Mouse (Mus musculus) megakaryocyte progenitor cell, adult 5-6 weeks (primary cell): ENCODE data around the gene Ehd1. TPM values are rescaled to one million over a fixed set of nuclear protein-coding genes. Genes with fewer than 3 reads are reported as not detected.

Source experiments
- ATAC-seq: replicated peaks from 2 replicates; pipeline ENCODE4 v1.8.0; 2016; ENCODE audit warnings: mild to moderate bottlenecking, moderate TSS enrichment, inconsistent platforms; ENCODE audit not compliant: poor library complexity
- total RNA-seq, 2 experiments: library from RNA; stranded (forward) in 1 of 2; stranded (reverse) in 1 of 2; fragments of 157-497, 149-512 nt in 1 of 2; fragments of 200-1000 nt in 1 of 2; gene quantifications; 2 replicates each; pipeline versions ENCODE4 v1.2.3 to v1.2.4; 2015 to 2017

The Ehd1 gene
- total RNA-seq, 2 experiments from 2014 or later: 11.8 to 40.9 TPM

DNA sequence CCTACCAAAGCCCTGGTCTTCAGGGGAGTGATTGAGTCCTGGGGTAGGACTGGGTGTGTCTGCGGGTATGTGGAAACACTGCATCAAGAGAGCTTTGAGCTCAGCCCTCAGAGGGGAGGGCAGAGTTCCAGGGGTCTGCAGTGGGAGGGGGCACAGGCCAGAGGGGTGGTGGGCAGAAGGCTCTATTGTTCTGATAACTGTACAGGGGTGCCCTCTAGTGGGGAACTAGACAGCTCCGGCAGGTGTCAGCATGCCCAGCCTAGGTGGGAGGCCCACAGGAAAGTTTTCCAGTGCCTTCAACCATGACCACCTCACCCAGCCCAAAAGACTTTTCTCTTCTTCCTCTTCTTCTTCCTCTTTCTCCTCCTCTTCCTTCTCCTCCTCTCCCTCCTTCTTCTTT lies 16.1 kb upstream of the Ehd1 start:
- ATAC-seq: peak; percentile 37; the same call in 1 of the 2 replicates

DNA sequence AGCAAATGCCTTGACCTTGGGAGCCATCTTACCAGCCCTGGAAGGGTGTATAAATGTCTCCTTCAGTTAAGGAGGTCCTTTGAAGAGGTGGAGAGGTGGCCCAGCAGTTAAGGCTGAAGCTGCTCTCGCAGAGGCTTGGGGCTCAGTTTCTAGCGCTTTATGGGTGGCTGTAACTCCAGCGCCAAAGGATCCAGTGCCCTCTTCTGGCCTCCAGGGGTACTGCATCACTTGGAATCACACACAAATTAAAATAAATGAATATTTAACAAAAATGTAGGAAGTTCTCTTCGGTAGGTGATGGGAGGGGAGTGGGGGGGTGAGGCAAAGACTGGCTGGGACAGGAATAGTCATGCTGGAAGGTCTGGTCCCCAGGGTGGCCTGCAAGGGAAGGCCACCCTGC lies 15.6 kb upstream of the Ehd1 start:
- ATAC-seq: no peak

DNA sequence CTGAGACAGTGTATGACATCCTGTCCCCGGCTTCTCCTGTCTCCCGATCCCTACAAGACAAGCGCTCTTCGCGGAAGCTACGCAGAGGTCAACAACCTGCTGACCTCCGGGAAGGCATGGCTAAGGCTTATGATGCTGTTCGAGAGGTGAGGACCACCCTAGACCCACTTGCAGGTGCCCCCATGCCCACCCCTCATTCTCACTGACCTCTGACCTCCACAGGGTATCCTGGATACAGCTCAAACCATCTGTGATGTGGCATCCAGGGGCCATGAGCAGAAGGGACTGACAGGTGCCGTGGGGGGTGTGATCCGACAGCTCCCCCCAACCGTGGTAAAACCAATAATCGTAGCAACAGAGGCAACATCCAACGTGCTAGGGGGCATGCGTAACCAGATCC lies 15.1 kb upstream of the Ehd1 start:
- ATAC-seq: no peak

DNA sequence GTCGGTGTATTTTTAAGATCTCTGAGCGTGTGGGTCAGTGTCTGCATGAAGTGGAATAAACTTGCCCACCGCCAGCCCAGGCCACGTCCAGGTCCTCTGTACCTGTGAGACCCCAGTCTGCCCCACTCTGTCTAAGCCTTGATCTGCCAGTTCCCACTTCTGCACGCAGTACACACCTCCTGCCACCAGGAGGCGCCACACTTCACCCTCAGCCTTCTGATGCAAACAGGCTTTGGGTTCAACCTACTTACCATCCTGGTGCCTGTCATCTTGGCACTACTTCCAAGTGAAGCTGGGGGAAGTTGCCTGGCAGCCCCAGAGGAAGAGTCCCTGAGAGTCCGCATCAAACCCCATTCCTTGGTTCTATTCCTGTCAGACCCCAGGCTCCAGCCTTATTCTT lies 14.3 kb upstream of the Ehd1 start:
- ATAC-seq: peak; percentile 84

DNA sequence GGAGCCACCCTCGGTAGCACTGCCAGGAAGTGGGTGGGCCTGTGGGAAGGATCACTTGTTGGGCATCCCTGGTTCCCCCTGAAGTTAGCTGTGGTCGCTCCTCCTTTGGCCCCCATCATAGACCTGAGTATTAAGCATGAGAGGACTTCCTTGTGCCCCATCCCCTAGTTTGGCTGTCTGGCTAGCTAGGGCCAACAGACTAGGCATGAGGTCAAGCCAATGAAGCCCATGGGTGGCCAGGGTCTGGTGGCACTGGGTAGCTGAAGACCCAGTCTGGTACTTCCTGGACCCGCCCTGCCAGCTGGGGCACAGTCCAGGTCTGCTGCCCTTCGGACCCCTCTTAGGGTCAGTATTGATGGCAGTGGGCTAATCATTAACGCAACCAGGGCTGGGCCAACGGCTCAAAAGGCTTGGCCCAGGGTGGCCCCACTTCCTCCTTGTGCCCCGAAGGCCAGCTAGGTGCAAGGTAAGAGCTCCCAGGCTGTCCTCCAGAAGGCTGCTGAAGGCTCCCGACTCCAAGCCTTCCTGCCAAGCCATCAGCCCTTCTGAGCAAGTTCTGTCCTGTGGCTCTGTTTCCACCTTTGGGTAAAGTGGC lies 13.6 kb upstream of the Ehd1 start:
- no peak for ATAC-seq

DNA sequence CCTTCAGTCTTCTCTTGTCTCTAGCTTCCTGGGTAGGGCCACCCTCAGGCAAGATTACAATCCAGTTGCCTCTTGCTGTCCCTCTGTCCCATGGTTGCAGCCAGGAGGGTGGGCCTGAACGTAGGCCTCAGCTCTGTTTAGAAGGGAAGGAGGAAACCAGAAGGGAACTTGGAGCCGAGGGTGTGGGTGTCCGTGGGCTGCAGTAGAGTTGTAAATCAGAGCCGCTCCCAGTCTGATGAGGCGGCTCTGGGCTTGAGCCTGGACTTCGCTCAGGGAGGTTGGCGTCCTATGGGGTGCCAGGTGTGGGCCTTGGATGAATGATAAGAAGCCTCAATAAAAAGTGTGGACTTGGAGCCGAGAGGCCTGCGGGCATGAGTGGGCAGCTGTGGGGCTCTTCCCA lies 12.3 kb upstream of the Ehd1 start:
- ATAC-seq: no peak

DNA sequence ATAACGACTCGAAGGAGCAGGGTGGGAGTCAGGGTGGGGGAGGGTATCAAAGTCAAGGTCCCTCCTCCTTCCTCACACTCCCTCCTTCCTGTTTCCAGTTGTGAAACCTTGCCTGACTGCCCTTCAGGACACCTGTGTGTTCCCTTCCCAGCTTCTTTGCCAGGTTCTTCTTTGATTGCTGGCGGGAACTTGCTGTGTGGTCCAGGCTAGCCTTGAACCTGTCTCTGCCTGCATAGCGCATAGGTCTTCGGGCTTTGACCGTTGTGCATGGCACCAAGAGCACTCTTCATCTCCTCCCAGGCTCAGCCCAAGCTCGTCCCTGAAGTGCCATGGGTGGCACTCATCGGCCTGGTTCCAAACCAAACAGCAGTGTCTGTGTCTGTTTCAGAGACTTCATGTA lies 11.6 kb upstream of the Ehd1 start:
- ATAC-seq: no peak

DNA sequence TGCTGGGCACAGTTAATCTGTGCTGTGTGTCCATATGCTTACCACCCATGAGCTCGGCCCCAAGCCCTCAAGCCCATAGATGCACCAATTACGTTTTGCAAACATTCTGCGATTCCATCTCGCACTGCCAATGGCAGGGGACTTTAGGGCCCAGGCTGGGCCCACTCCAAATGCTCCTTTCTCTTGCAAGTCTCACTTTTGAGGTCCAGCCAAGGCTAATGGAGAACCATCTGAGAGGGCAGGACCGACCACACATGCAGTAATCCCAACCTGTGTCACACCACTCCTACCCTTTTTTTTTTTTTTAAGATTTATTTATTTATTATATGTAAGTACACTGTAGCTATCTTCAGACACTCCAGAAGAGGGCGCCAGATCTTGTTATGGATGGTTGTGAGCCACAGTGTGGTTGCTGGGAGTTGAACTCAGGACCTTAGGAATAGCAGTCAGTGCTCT lies 10.8 kb upstream of the Ehd1 start:
- ATAC-seq: no peak

DNA sequence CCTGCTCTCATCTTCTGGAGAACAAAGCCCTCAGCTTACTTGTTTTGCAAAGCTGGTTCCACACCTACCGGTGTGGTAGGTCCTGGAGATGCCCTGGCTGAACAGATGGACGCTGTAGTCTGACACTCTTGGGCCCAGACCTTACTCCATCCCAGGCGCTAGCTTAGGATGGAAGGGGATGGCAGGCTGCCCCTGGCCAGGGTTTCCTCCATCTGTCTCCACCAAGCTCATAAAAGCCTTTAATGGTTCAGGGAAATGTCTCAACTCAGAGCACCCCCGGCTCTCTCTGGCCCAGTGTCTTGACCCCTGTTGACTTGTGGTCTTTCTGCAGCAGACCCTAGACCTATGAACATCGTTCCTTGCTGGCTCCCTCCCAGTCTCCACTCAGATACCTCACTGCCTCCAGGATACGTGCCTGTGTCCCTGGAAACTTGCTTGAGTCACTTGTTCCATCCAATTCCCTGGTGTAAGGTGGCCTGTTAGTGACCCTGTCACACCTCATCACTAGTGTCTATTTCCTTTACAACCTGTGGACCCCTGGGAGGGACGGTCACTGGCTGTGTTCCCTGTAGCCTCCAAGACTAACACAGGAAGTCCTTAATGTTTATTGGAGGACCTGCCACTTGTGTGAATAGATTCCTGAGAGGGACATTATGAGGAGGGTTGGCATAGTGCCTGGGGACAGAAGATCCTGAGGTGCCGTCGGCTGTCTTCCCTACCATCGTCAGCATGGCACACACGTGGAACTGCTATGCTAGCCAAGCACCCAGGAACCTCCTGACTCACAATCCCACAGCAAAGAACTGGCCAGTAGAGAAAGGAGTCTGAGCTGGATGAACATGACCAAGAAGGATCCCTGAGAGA lies 9.0 kb upstream of the Ehd1 start:
- no peak for ATAC-seq

DNA sequence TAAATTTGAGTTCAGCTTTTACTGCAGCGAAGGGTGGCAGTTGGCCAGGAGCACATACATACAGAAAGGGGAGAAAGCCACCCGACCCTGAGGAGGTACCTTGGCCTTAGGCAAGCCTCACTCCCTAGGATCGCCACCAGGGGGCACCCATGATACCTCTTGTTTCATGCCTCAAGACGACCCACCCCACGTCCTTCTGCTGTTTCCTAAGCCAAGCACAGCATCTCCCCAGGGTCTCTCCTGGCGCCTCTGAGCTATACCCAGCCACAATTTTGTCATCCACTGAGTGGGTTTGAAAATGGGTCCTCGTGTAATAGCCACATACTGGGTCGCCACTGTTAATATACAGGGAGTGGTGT lies 8.4 kb upstream of the Ehd1 start:
- peak; percentile 91 for ATAC-seq

DNA sequence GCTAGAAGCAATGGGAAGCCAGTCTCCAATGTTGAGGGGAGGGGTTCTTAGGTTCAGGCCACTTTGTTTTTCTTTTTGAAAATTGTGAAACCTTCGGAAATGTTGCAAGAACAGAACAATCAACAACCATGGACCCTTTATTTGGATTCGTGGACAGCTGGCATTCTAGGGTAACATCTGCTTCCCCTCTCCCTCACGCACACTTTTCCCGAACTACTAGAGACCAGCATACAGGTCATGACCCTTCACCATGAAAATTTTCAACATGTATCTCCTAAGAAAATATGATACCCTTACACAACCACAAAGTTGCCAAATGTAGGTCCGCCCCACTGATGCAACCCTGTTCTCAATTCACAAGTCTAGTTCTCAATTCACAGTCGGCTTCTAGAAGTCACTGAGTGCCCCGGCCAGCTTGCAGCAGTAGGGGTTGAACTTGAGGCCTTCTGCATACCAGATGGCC lies 7.8 kb upstream of the Ehd1 start:
- ATAC-seq: peak; percentile 51

DNA sequence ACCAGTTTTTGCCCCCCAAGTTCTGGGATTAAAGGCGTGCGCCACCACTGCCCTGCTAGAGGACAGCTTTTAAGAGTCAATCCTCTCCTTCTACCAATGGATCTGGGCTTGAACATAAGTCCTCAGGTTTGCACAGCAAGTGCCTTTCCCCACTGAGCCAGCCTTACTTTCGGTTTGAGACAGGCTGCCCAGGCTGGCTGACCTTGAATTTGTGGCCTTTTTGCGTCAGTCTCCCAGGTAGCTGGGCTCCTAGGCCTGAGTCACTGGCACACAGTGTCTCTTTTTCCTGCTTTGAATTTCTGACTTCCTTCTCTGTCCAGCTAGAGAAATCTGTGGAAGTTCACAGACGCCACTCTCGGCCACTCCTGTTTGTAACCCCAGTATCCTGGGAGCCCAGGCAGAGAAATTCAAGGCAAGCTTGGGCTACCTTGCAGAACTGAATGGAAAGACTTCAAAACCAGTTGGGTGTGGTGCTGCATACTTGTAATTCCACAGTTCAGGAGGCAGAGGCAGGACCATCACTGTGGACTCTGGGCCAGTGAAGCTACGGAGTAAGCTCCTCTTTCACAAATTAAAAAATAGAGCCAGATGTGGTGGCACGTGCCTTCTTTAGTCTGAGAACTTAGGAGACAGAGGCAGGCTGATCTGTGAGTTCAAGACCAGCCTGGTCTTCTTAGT lies 6.6 kb upstream of the Ehd1 start:
- no peak for ATAC-seq

DNA sequence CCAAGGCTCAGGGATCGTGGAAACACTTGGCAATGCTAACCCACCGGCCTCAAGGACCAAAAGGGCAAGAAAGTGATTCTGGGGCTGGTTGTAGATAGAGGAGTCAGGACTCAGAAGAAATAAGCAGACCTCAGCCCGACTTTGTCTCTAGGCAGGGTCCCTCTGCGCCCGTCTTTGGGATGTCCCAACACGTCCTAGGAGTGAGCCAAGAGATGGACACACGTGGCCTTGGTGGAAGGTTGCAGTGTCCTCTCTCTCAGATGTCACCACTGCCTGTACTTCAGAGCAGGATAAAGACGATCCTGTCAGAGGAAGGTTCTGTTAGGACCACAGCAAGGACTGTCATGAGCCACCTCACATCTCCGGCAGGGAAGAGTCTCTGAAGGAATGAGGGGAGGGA lies 5.9 kb upstream of the Ehd1 start:
- no peak for ATAC-seq

DNA sequence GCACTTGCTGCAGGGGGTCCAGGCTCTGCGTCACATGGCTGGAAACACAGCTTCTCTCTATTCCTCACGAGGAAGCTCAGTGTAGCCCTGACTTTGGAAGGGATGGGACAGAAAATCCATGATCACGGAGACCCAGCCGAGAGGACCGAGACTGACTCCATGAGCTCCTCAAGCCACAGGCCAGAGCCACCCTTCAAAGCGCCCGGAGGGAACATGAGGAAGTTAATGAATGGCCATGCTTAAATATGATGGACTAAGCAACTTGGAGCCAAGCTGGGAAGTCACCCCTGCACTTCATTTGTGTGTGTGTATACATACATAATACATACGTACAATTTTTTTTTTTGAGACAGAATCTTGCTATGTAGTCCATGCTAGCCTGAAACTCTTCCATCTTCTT lies 5.3 kb upstream of the Ehd1 start:
- no peak for ATAC-seq

DNA sequence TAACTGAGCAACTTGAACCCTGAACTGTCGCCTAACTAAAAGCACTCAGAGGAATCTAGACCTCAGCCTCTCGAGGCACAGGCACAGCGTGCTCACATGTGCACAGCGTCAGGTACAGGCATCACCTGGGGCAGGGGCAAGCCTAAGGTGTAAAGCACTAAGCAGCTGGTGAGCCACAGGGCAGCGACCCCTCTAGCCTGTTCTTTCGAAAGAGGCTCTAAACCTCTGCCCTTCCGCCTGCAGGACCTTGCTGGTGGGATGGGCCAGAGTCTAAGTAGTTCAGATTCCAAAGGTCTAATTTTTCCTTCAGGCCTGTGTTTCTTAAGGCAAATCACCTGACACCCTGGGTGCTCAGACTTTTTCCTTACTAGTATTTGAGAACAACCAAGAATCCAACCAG lies 4.5 kb upstream of the Ehd1 start:
- no peak for ATAC-seq

DNA sequence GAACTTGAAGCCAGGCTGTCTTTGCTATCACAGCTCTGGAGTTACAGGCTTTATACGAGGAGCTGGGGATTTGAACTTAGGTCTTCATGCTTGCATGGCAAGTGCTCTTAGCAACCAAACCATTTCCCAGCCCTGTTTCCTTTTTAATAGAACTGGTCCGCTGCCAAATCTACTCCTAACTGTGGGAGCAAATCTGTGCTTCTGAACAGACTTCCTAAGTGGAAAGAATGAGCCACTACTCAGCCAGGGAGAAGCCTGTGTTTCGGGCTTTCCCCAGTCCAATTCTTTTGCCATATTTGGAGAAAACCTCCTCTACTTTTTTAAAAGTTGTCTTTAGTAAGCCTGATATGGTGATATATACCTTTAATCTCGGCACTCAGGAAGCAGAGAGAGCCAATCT lies 3.8 kb upstream of the Ehd1 start:
- ATAC-seq: no peak

DNA sequence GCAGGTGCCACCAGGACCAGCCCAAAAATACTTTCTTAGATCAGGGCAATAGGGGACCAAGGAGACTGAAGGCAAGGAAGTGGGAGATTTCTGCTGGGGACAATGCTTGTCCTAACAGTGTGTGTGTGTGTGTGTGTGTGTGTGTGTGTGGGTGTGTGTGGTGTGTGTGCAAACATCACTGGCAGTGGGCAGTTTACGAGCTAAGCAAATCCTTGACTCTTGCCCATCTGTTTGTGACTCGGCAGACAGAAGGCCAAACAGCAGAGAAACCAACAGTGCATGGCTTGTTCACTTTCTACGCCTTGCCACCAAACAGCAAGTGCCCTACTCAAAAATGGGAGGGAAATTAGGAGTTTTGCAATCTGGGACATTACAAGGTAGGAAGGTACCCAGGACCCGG lies 2.9 kb upstream of the Ehd1 start:
- ATAC-seq: no peak

DNA sequence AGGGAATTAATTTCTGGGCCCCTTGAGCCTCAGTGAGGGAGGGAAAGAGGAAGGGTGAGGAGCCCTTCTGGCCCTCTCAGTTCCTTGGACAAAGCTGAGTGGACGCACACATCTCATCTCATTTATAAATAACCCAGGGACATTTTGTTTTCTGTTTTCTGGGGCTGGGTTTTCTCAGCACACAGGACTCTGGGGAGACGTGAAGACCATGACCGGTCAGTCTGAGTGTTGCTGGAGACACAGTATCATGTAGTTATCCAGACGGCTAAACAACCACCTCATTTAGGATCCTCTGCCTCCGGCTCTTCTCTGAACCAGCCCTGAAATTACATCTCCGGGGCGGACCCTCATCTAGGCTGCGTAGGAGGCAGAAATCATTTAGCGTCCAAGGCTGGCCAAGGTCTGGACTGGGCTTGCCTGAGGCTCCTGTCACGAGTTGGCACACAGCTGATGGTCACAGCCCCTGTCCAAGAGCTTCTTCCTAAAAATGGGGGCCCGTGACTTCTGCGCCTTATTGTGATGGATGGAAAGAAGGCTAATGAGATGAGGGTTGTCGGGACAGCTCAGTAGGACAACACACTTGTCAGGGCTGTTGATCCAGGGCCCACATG lies 2.4 kb upstream of the Ehd1 start:
- ATAC-seq: no peak

DNA sequence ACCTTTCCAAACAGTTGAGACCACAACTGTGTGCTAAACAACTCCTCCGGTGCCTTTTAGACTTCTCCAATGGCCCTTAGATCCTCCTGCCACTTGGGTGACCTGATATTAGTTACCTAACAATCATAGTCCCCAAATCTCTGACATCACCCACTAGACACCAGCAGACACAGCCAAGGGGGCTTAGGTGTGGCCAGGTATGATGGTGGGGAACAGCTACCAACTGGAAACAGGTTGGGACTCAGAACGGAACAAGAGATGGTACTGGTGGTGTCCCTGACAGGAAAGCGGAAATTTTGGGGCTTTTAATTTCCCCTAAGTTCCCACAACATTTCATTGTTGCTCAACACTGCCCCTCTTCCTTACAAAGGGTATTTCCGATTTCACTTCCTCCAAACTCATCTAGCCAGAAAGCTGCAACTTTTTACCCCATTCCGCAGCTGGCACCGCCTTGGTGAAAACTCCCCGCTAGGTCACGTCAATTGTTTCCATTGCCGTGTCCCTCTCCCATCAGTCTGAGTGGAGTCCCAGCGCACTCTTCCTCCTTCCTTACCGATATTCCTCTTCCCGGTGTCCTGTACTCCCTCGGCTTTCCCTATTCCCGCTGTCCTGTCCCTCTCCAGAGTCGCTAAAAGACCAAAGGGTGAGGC lies 660 bp upstream of the Ehd1 start:
- peak; percentile 43 for ATAC-seq

DNA sequence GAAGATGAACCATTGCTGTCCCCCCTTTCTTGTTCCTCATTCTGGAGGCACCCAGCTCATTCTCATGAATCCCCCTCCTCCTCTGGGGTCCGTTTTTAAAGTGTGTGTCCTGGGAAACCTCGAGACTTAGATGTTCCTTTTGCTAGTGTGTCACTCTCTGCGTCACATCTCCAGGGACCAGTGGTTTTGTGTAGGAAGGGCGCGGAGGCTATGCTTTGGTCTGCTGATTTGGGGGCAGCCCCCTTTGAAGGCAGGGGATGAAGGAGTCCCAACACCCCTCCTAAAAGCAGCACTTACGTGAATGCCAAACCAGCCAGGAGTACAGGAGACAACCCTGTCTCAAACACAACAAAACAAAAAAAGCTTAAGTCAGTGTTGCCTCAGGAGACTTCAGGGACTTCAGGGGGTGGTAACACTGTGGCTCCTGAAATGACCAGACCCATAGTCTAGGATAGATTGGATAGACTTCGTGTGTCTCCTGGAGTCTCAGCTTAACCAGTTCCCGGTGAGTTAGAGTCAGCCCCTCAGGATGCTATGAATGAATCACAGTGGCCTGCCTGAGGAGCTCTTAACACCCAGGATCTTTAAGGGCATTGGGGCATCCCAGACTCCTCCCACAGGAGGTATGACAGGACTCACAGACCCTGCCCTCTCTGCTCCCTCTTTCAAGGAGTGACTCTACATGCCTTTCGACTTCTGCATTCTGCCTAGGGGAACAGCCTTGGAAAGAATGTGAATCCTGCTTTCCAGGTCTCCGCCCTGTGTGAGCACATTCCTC lies 1.3 kb downstream of the Ehd1 start:
- ATAC-seq: peak; percentile 33
